Mouse (Mus musculus): ENCODE results near the gene Tshz2. TPM values are rescaled to one million over a fixed set of nuclear protein-coding genes. Genes with fewer than 3 reads are reported as not detected.
"Not testable (repeated sequence)": the region's sequence is repeated elsewhere in the genome, so short reads cannot be mapped to it uniquely, and the experiment has no call there.

The Tshz2 gene
- total RNA-seq, 2 experiments from 2014 or later: 20.7 to 49.7 TPM

DNA sequence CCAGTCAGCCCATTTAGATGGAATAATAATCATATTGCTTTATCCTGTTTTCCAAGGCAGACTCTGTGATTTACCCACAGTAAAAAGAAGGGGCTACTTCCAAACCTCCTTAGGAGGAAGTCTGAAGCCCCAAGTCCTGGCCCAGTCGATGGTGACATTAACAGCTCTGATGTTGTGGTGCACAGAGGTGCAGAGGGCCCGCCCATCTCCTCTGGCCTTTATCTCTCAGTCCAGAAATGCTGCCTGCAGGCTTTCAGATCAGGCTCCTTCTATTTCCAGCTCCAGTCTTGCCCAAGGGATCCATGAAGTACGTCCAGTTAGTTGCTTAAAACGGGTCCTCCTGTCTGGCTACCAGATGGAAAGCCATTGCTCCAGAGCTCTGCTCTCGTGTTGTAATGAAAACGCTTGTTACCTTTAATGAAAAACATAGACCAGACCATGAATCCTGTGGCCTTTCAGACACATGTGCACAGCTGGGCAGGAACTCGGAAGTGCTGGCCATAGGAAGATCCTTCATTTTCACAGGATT, 114.4 kb downstream of the Tshz2 start:
- intact Hi-C loops (cut with DNase I): no loop called here
- no peak for DNase-seq (ENCODE audit: low spot score in 2 of 2)

DNA sequence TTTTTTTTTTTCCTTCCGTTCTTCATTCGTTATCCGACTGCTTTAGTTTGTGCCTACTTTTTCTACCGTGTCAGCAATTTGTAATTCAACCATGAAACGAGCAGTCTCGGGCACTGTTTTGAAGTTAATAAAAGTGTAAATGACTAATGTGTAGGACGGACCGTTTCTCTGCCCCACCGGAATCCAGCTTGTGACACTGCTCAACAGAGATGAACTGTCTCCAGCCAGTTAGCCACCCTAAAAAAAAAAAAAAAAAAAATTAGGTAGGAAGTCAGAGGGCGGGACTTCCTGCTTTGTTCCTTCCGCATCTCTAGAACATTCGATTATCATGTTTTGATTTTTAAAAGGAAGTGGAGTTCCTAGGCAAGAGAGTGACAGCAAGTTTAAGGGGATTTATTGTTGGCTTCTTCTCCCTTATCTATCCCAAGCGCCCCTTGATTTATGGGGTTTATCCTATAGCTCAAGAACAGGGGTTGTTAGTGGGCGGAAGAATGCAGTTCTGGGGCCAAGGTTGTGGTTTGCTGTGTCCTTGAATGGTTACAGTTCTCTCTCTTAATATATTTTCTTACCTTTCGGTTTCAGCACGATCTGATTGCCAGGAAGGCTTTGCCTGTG, 116.6 kb downstream of the Tshz2 start:
- no peak for DNase-seq (ENCODE audit: low spot score in 2 of 2)
- intact Hi-C loops (cut with DNase I): no loop called here

DNA sequence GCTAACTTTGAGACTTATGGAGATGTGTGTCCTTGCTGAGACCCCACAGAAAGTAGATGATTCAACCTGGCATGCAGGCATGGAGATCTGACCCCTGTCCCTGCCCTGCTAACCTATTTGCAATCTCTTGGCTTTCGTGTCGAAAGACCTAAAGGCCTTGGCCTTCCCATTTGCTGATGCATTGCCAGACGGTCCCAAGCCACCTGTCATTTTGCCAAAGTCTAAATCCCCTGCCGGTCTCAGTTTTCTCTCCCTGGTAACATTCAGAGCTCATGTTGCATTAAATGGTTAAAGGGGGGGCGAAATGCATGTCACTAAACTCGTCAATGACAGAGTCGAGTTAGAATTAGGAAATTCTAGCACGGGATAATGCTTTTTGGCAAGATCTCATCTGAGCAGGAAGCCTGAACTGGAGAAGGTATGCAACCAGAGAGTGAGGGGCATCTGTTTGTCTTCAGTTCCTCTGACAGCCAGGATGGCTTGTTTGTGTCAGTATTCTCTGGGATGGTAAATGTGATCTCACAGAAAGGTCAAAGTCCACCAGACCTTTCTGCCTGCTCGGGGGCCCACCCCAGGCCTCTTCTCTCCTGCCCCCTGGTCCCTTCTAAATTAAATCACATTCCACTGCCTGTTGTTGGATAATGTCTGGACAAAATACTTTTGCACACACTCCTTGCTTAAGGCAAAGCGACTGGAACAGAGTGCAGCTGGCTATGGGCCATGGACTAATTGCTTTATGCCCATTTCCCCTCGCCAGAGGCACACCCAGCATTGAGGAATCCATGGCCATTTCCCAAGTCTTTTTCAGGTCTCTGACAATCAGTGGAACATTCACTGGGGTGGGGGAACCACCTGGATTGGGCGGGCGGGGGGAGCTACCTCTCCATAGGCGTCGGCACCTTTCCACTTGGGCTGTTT, 118.0 kb downstream of the Tshz2 start:
- intact Hi-C loops (cut with DNase I): no loop called here
- no peak for DNase-seq (ENCODE audit: low spot score in 2 of 2)

DNA sequence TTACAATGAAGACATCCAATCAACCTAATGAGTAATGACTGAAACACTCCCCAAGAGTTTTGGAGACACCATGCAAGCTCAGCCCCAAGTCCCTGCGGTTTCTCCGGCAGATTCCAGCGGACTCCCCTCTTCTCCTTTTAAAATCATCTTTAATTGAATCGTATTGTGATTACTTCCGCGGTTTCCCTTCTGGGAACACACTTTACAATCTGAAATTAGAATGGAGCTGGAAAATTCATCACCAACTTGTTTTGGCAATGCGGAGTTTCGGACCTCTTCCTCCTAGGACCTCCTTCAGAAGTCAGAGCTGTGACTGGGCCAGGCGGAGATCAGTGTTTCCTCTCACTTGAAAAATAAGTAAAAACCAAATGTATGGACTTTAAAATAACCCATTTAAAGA, 119.3 kb downstream of the Tshz2 start:
- no peak for DNase-seq (ENCODE audit: low spot score in 2 of 2)
- intact Hi-C loops (cut with DNase I): no loop called here

GRCm38 (mm10) chr2:169753432-169753831, 120.6 kb downstream of the Tshz2 start:
- intact Hi-C loops (cut with DNase I): no loop called here
- DNase-seq (ENCODE audit: low spot score in 2 of 2): no peak

- DNase-seq (ENCODE audit: low spot score in 2 of 2): no peak
- intact Hi-C loops (cut with DNase I): no loop called here
These were observed 122.3 kb downstream of the Tshz2 start for GRCm38 (mm10) chr2:169755091-169755490.

GRCm38 (mm10) chr2:169758120-169758519, 125.3 kb downstream of the Tshz2 start:
- intact Hi-C loops (cut with DNase I): no loop called here
- DNase-seq (ENCODE audit: low spot score in 2 of 2): no peak

DNA sequence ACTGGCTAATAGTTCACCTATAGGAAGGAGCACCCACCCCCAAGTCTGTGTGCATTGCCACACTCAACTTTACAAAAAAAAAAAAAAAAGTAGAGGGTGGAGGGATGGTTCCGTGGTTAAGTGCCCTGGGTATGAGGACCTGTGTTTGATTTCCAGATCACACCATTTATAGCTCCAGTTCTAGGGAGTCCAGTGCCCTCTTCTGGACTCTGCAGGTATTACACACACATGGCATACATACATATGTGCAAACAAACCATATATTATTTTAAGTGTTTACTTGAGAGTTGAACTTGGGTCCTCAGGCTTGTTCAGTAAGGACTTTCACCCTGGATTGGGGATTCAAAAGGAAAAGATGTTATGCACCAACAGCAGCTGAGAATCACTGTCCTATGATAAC, 127.3 kb downstream of the Tshz2 start:
- no peak for DNase-seq (ENCODE audit: low spot score in 2 of 2)
- intact Hi-C loops (cut with DNase I): no loop called here

GRCm38 (mm10) chr2:169761726-169762125, 128.9 kb downstream of the Tshz2 start:
- intact Hi-C loops (cut with DNase I): no loop called here
- no peak for DNase-seq (ENCODE audit: low spot score in 2 of 2)

DNA sequence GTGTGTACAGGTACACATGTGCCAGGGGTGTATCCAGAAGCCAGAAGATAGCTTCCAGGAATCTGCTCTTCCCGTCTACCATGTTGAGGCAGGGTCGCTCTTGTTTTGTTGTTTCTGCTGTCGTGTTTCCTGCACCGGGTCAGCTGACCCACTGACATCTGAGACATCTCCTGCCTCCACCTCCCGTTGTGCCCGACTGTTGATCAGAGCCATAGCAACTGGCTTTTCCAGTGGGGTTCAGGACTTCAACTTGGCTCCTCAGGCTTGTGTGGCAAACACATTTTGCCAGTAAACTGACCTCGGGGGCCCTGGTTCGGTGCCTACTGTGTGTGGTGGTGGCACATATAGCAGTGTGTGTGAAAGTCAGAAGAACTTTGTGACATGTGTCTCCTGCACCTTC, 129.5 kb downstream of the Tshz2 start:
- no peak for DNase-seq (ENCODE audit: low spot score in 2 of 2)
- intact Hi-C loops (cut with DNase I): no loop called here

GRCm38 (mm10) chr2:169763716-169764115, 130.9 kb downstream of the Tshz2 start:
- intact Hi-C loops (cut with DNase I): no loop called here
- DNase-seq (ENCODE audit: low spot score in 2 of 2): no peak

- DNase-seq (ENCODE audit: low spot score in 2 of 2): peak in 1 of 2 experiments; percentile 4
These were observed 133.4 kb downstream of the Tshz2 start for GRCm38 (mm10) chr2:169766247-169766646.

GRCm38 (mm10) chr2:169767281-169767680, 134.5 kb downstream of the Tshz2 start:
- intact Hi-C loops (cut with DNase I): no loop called here
- no peak for DNase-seq (ENCODE audit: low spot score in 2 of 2)

More at GRCm38 (mm10) chr2:169766247-169766646, 133.4 kb downstream of the Tshz2 start:
- intact Hi-C loops (cut with DNase I): no loop called here

- intact Hi-C loops (cut with DNase I): no loop called here
- DNase-seq (ENCODE audit: low spot score in 2 of 2): no peak
These were observed 142.3 kb downstream of the Tshz2 start for GRCm38 (mm10) chr2:169775078-169775477.

DNA sequence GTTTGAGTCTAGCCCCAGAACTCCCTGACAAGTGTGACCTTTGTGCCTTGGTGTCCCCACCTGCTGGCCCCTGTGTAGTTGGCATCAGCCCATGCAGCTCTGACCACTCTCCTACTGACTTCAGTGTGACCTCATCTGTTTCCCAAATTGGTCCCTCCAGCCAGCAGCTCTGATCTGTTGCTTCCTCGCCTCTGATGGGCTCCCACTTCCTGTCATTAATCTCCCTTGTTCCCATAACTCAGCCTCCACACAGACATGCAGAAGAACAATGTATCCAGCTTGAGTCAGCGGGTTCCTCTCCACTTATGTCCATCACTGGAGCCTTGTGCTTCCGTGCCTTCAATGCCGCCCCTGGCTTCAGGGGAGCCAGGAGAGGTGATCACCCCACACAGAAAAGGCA, 144.4 kb downstream of the Tshz2 start:
- intact Hi-C loops (cut with DNase I): no loop called here
- DNase-seq (ENCODE audit: low spot score in 2 of 2): no peak

- DNase-seq (ENCODE audit: low spot score in 2 of 2): no peak
- intact Hi-C loops (cut with DNase I): no loop called here
These were observed 145.0 kb downstream of the Tshz2 start for GRCm38 (mm10) chr2:169777764-169778163.

DNA sequence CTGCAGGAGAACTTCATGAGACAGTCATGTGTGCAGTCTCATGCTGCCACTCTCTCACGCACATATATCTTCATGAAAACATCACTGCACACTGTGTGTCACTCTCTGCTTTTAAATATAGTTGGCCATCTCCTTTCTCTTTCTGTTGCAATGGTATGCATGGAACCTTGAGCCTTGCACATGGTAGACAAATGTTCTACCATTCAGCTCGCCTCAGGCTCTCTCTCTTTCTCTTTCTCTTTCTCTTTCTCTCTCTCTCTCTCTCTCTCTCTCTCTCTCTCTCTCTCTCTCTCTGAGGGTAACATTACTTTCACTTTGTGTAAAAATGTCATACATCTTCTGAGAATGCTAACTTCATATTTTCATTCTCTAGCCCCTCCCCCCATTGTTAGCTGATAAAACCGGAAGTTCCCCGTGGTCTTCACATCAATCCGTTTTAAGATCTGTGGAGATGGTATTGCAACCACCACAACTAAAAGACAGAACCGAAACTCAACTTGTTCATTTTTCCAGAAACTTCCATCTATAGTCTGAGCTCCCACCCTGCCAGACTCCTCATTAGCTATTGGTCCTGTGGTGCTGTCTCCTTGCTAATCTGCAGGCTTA, 146.0 kb downstream of the Tshz2 start:
- no peak for DNase-seq (ENCODE audit: low spot score in 2 of 2)
- intact Hi-C loops (cut with DNase I): no loop called here

DNA sequence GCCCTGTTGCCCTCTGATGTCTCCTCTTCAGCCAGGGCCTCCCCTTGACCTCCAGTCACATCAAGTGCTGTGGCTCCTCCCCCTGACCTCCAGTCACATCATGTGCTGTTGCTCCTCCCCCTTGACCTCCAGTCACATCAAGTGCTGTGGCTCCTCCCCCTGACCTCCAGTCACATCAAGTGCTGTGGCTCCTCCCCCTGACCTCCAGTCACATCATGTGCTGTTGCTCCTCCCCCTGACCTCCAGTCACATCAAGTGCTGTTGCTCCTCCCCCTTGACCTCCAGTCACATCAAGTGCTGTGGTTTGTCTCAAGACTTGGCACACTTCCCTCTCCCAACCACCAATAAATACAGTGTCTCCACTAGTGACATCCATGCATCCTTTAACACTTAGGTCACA, 148.9 kb downstream of the Tshz2 start:
- DNase-seq (ENCODE audit: low spot score in 2 of 2); intact Hi-C loops (cut with DNase I): not testable (repeated sequence)

GRCm38 (mm10) chr2:169782874-169783680, 150.3 kb downstream of the Tshz2 start:
- intact Hi-C loops (cut with DNase I): no loop called here
- DNase-seq (ENCODE audit: low spot score in 2 of 2): peak in 1 of 2 experiments; percentile 12

DNA sequence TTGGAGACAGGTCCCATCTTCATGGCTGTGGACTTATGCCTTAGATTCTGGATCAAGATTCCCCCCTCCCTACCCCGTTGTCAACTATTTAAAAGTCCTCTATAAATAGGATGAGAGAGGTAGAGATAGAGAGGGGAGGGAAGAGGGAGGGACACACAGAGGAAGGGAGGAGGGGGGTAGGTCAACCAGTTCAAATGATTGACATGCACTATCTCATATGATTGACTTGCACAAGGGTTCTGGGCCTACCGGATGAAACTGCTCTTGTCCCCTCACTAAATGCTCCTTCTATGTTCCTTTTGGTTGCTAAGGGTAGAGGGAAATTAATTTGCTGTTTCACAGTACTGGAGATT, 150.8 kb downstream of the Tshz2 start:
- no peak for DNase-seq (ENCODE audit: low spot score in 2 of 2)
- intact Hi-C loops (cut with DNase I): no loop called here

Measured in left cerebral cortex, postnatal 14 days (tissue).